Mouse (Mus musculus): ENCODE measurements around the gene Def8.

DNA sequence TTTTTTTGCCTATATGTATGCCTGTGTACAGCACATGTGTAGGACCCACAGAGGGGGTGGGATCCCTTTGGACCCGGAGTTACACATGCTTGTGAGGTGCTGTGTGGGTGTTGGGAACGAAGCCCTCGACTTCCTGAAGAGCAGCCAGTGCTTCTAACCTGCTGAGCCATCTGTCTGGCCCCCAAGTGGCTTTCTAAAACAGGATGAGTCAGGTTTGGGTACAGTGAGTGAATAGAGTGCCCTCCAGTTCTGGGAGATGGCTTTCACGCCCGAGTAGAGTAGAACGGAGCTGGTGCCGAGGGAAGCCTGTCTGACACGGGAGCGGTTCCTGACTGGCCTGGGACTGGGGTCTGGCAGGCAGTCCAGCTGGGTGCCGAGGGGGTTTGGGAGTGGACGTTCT is 76.2 kb downstream of the Def8 start:
- TF ChIP-seq POLR2A (IDR thresholded peaks at IDR 0.05; ENCODE audit: extremely low read depth, insufficient read depth, low read length) (no peak), CTCF (IDR thresholded peaks at IDR 0.05; ENCODE audit: low read depth, low read length) (no peak)

Data from liver, adult 2 months (tissue).